Mouse (Mus musculus) neural tube, embryonic 15.5 days (tissue): ENCODE results near the gene Ccin. TPM values are rescaled to one million over a fixed set of nuclear protein-coding genes. Genes with fewer than 3 reads are reported as not detected.

ENCODE experiments used
- ATAC-seq: fragments of 200-750 bp; cut with Nextera tagmentation; 2 replicates; pipeline ENCODE4 v1.8.0; 2017; ENCODE audit warnings: mild to moderate bottlenecking, moderate TSS enrichment, moderate library complexity; ENCODE audit not compliant: low FRiP score
- H3K27ac ChIP-seq: fragments of 300-500 bp; sonication (generic); replicated peaks from 2 replicates; pipeline ENCODE4 v1.5.1; 2015; ENCODE audit warnings: mild to moderate bottlenecking, inconsistent platforms
- H3K27me3 ChIP-seq: fragments of 300-500 bp; sonication (generic); replicated peaks from 2 replicates; pipeline ENCODE4 v1.6.1; 2015; ENCODE audit warnings: inconsistent platforms
- H3K36me3 ChIP-seq: fragments of 300-500 bp; sonication (generic); 2 replicates; pipeline ENCODE4 v1.6.1; 2015; ENCODE audit warnings: inconsistent platforms
- H3K4me1 ChIP-seq: fragments of 300-500 bp; sonication (generic); 2 replicates; pipeline ENCODE4 v1.6.1; 2015; ENCODE audit warnings: inconsistent platforms
- H3K4me2 ChIP-seq: fragments of 300-500 bp; sonication (generic); 2 replicates; pipeline ENCODE4 v1.6.1; 2015; ENCODE audit warnings: inconsistent platforms, mild to moderate bottlenecking, moderate library complexity
- H3K4me3 ChIP-seq: fragments of 300-500 bp; sonication (generic); replicated peaks from 2 replicates; pipeline ENCODE4 v1.5.1; 2015; ENCODE audit warnings: mild to moderate bottlenecking, inconsistent platforms
- H3K9ac ChIP-seq: fragments of 300-500 bp; sonication (generic); replicated peaks from 2 replicates; pipeline ENCODE4 v1.6.1; 2015; ENCODE audit warnings: mild to moderate bottlenecking, inconsistent platforms
- H3K9me3 ChIP-seq: fragments of 300-500 bp; sonication (generic); replicated peaks from 2 replicates; pipeline ENCODE4 v1.6.1; 2016; ENCODE audit warnings: inconsistent platforms
- WGBS: fragments of 180-500 bp; shearing (Covaris S2); methylation state at CpG from one replicate; pipeline ENCODE4 v1.1.7; 2015; ENCODE audit warnings: mixed read lengths; 5-methylcytosine and 5-hydroxymethylcytosine counted together
- polyA plus RNA-seq: library from polyadenylated mRNA; unstranded; fragments of >200 nt; fragmentation: Nextera tagmentation; extraction: Ambion mirVana; gene quantifications from 2 replicates; pipeline ENCODE4 v1.2.1, GENCODE M21; 2015

Gene Ccin
- polyA plus RNA-seq, 1 experiment from 2014 or later: not detected

DNA sequence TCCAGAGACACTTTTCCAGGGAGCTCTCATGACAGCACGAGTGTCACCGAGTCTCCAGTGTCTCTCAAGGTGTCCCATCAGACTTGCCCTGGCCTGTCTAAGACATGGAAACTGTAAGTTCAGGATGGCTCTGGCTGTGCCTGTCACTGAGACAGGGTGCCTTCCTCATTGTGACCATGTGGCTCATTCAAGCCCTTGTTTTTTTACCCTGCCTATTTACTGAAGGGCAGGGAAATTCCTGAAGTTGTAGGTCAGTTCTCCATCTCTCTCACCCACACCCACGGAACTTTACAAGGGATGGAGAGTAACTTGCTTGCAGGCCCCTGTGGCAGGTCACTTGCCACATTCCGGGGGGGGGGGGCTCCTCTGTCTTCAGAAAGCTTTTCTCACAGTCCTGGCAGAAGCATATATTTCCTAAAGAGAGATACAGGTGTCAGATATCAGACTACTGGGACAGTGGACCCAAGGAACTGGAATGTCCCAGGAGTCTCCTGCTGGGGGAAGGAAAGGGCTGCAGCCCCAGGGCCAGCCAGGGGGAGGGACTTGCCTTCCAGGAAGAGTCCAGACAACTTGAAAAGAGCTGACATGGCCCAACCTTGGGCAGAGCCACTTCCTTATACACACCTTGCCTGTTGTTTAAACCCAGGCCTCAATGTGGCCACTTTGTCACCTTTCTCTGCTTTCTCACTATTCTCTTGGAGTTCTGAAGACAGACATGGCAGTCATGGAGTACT lies 18.2 kb upstream of the Ccin start:
- no peak overlapping the region for H3K4me2 ChIP-seq
- H3K27ac ChIP-seq: no peak overlapping the region
- 50% methylated on average over 4 of the region's 4 CpGs for WGBS
- no peaks in the 10 kb centered on the region for H3K27me3 ChIP-seq
- ATAC-seq: no peak
- H3K9me3 ChIP-seq: no peaks in the 10 kb centered on the region
- 0 out of 2 replicates have a peak, but pooled peaks cover 2% of the 10 kb centered on the region for H3K36me3 ChIP-seq
- no peak overlapping the region for H3K9ac ChIP-seq
- peaks cover 19% of the 10 kb centered on the region for H3K4me1 ChIP-seq
- H3K4me3 ChIP-seq: no peak overlapping the region

DNA sequence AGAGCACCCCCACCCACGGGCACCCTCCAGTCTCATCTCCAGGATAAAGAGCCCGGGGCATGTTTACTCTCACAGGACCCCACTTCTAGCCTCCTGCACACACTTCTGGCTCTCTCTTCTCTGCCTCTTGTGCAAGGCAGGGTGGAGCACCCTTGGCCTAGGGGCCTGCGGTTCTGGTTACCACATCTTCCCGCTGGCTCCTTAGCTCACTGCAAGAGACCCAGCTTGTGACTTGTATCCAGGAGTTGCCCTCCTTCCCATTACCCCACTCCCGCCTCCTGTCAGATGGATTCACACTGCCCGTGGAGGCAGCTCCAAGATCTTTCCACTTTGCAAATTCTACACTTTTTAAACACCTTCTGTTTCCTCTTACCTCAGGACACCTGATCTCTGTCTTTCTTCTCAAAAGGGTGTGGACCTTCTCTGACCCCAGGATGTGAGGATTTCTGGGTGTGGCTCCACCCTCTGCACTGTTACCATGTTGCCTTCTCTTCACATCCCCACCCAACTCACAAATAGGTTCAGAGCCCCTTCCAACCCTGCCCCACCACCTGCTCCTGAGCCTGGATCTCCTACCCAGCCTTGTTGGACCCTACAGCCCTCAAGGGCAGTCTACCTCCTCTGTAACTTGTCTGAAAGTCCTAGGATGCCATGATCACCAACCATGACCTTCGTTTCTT lies 17.3 kb upstream of the Ccin start:
- H3K27ac ChIP-seq: no peak overlapping the region
- H3K9me3 ChIP-seq: no peaks in the 10 kb centered on the region
- no peak for ATAC-seq
- WGBS: 86% methylated on average over 7 of the region's 7 CpGs
- no peaks in the 10 kb centered on the region for H3K27me3 ChIP-seq
- no peak overlapping the region for H3K9ac ChIP-seq
- no peak overlapping the region for H3K4me2 ChIP-seq
- H3K4me1 ChIP-seq: peaks cover 18% of the 10 kb centered on the region
- peaks cover 6% of the 10 kb centered on the region for H3K36me3 ChIP-seq
- no peak overlapping the region for H3K4me3 ChIP-seq

DNA sequence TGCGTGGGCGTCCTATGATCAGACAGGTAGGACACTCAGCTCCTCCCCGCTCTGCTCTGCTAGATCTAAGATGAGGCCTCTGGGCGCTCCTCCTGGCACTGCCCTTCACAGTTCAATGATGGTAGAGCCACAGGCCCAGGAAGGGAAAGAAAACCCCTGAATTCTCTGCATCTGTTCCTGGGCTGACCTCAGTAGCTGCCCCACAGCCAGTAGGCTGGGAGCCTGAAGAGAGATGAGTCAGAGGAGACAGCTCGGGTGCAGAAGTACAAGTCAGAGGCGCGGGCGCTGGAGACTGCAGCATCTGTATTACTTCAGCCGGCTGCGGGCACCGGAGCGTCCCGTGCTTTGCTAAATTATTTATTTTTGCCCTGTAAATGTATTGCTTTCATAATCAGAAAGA lies 14.6 kb upstream of the Ccin start:
- Histone ChIP-seq H3K36me3 (peaks cover 6% of the 10 kb centered on the region), H3K4me2 (no peak overlapping the region), H3K27me3 (no peaks in the 10 kb centered on the region), H3K4me1 (peaks cover 35% of the 10 kb centered on the region), H3K4me3 (no peak overlapping the region), H3K9me3 (no peaks in the 10 kb centered on the region), H3K9ac (no peak overlapping the region), H3K27ac (no peak overlapping the region)
- 51% methylated on average over 13 of the region's 13 CpGs for WGBS
- no peak for ATAC-seq

DNA sequence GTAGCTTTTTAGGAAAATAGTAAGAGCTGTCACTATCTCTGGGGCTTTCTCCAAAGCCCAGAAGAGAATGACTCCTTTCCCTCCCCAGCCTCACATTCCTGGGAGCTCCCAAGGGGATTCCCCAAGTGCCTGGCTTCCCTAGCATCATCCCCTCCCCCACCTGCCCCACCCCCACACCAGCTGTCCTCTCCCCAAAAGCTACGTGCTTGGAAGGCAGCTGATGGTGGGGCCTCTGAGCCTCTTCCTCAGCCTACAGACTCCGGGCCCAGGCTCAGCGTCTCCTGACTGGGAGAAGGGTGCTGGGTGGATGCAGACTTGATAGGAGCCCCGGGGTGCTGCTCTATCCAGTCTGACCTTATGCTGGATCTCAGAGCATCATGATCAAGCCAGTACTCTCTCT lies 13.9 kb upstream of the Ccin start:
- ATAC-seq: no peak
- Histone ChIP-seq H3K9me3 (no peaks in the 10 kb centered on the region), H3K4me1 (peaks cover 31% of the 10 kb centered on the region), H3K4me2 (no peak overlapping the region), H3K27me3 (no peaks in the 10 kb centered on the region), H3K36me3 (peaks cover 6% of the 10 kb centered on the region), H3K27ac (no peak overlapping the region), H3K9ac (no peak overlapping the region), H3K4me3 (no peak overlapping the region)
- 8% methylated on average over 4 of the region's 4 CpGs for WGBS

DNA sequence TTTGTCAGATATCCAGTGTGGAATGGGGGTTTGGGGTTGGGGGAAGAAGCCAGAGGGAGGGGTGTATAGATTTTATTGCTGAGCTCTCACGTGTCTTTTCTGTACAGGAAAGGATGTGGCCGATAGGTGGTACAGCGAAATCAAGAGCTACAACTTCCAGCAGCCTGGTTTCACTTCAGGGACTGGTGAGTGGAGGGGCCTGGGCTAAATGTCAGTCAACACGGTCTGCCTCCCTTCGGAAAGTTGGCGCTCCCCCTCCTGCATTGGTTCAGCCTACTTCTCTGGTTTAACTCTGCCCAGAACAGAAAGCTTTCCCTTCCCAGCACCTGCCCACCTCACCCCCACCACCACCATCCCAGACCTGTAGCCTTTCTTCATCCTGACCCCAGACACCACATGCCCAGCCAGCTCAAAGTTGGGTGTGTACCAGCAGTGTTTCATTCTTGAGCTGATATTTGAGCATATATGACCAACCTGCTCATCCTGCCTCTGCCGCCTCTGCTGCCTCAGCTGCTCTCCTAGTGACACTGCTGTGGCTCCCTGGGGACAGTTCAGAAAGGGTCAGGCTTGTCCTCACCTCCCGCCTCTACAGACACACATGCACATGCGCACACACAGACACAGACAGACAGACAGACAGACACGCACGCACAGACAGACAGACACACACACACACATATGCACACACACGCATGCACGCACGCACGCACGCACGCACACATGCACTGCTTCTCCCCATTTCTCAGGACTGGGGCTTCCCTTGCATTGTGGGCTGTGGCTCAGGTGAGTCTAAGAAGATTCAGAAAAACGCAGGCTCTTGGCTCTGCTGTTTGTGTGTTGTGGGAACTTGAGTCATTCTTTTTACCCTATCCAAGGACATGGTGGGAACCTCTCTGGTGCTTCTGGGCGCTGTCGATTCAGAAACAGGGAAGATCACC lies 12.6 kb upstream of the Ccin start:
- peaks cover 6% of the 10 kb centered on the region for H3K36me3 ChIP-seq

DNA sequence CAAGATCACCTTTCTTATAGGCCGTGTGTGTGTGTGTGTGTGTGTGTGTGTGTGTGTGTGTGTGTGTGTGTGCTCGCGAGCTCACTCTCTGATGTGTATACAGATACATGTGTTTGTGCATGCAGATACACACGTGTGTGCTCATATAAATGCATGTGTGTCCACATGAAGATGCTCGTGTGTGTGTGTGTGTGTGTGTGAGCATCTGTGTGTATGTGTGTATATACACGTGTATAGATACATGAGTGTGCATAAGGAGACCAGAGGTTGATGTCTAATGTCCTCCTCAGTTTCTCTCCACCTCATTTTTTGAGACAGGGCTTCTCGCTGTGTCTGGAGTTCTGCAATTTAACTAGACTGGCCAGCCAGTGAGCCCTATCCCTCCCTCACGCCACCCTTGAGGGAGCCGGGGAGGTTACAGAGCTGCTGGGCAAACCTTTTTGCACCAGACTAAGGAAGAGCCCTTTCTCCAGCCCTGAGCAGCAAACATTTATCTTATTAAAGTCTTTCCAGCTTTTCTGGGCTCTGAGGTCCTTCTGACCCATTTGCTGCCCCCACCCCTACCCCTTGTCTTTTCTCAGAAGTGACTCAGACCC lies 11.6 kb upstream of the Ccin start:
- no peaks in the 10 kb centered on the region for H3K9me3 ChIP-seq
- H3K36me3 ChIP-seq: peaks cover 3% of the 10 kb centered on the region
- no peak for ATAC-seq
- no peaks in the 10 kb centered on the region for H3K27me3 ChIP-seq
- H3K27ac ChIP-seq: peak overlapping the region; percentile 62
- H3K9ac ChIP-seq: no peak overlapping the region
- no peak overlapping the region for H3K4me3 ChIP-seq
- 64% methylated on average over 9 of the region's 9 CpGs for WGBS
- peaks cover 29% of the 10 kb centered on the region for H3K4me1 ChIP-seq
- H3K4me2 ChIP-seq: 0 out of 2 replicates have a peak overlapping the region, but pooled peaks have one; percentile 9

More for the DNA sequence above, 12.6 kb upstream of the Ccin start:
- WGBS: 85% methylated on average over 20 of the region's 20 CpGs
- no peak overlapping the region for H3K4me3 ChIP-seq
- no peak overlapping the region for H3K9ac ChIP-seq
- H3K4me1 ChIP-seq: peaks cover 29% of the 10 kb centered on the region
- ATAC-seq: no peak
- no peak overlapping the region for H3K4me2 ChIP-seq
- no peaks in the 10 kb centered on the region for H3K27me3 ChIP-seq
- no peak overlapping the region for H3K27ac ChIP-seq
- no peaks in the 10 kb centered on the region for H3K9me3 ChIP-seq

DNA sequence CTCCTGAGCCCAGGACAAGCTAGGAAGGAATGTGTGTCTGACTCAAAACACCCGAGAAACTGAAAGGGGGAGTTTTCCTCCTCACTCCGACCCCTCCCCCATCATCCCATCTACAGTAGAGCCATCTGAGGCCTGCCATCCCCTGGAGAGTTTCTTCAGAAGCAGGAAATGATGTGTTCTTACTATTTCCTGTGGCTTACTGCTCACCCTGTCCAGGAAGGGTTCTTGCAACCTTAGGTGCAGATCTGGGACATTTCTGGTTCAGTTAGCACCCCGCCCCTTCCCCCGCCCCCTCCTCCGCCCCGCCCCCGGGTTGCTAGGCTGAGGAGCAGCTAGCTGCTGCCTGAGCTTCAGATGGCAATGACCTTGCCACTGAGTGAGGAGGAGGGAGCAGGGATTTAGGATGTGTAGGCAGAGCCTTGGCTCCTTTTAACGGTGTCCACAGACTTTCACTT lies 11.1 kb upstream of the Ccin start:
- Histone ChIP-seq H3K27me3 (no peaks in the 10 kb centered on the region), H3K27ac (peak overlapping the region; percentile 62), H3K4me3 (no peak overlapping the region), H3K4me2 (0 out of 2 replicates have a peak overlapping the region, but pooled peaks have one; percentile 9), H3K4me1 (peaks cover 29% of the 10 kb centered on the region), H3K9me3 (no peaks in the 10 kb centered on the region), H3K9ac (no peak overlapping the region), H3K36me3 (peaks cover 3% of the 10 kb centered on the region)
- ATAC-seq: peak; percentile 39; the same call in 1 of the 2 replicates
- 4% methylated on average over 8 of the region's 8 CpGs for WGBS

DNA sequence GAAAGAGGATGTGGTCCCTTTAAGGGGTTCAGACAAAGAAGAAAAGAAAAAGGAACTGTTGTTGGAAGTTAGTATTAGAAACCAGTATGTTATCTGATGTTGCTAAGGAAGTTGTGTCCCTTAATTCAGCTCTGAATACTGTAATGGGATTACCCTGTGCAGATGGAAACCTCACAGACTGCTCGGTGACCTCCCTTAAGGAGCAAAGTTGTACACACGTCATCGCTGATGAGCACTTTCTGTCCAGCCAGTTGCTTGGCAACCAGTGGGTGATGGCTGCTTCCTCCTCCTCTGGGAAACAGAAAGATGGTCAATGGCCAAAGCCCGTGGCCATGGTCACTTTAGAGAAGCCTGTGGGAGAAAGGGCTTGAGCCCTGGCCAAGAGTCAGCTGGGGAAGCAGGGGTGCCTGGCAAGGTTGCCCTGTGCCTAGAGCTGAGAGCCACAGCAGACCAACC lies 9.7 kb upstream of the Ccin start:
- ATAC-seq: no peak
- H3K9me3 ChIP-seq: no peaks in the 10 kb centered on the region
- WGBS: 36% methylated on average over 4 of the region's 4 CpGs

DNA sequence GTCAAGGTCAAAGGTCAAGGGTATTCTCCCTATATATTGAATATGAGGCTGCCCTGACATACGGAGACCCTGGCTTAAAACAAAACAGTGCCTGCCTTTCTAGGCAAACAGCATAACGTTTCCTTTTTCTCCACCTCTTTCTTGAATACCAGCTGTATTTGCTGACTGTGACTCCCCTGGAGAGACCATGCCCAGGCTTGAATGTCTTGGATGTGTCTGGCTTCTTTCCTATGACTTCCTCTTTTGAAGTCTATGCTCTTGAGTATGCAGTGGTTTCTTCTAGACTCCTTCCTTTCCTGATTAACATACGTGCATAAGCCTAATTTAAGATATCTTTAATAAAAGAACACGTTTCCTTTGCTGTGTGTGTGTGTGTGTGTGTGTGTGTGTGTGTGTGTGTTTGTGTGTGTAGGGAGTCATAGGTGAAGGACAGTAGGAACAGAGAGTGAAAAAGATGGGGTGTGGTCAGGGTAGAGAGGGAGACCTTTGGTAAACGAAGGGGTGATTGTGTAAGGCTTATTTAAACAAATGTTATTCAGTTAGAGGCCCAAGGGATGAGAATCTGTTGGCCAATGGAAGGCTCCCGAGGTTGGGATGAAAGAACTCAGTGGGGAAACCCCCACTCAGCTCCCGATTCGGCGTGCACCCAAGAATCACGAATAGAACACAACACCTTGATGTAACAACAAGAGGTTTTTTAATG lies 8.2 kb upstream of the Ccin start:
- no peaks in the 10 kb centered on the region for H3K27me3 ChIP-seq
- H3K4me1 ChIP-seq: peaks cover 38% of the 10 kb centered on the region
- ATAC-seq: no peak
- H3K36me3 ChIP-seq: peaks cover 3% of the 10 kb centered on the region
- 81% methylated on average over 10 of the region's 10 CpGs for WGBS
- no peaks in the 10 kb centered on the region for H3K9me3 ChIP-seq
- H3K9ac ChIP-seq: no peak overlapping the region
- H3K4me3 ChIP-seq: no peak overlapping the region
- no peak overlapping the region for H3K27ac ChIP-seq
- no peak overlapping the region for H3K4me2 ChIP-seq

More for the DNA sequence above, 9.7 kb upstream of the Ccin start:
- peaks cover 32% of the 10 kb centered on the region for H3K4me1 ChIP-seq
- peaks cover 3% of the 10 kb centered on the region for H3K36me3 ChIP-seq
- H3K9ac ChIP-seq: no peak overlapping the region
- no peaks in the 10 kb centered on the region for H3K27me3 ChIP-seq
- H3K4me2 ChIP-seq: no peak overlapping the region
- H3K4me3 ChIP-seq: no peak overlapping the region
- 0 out of 2 replicates have a peak overlapping the region, but pooled peaks have one; percentile 18 for H3K27ac ChIP-seq

DNA sequence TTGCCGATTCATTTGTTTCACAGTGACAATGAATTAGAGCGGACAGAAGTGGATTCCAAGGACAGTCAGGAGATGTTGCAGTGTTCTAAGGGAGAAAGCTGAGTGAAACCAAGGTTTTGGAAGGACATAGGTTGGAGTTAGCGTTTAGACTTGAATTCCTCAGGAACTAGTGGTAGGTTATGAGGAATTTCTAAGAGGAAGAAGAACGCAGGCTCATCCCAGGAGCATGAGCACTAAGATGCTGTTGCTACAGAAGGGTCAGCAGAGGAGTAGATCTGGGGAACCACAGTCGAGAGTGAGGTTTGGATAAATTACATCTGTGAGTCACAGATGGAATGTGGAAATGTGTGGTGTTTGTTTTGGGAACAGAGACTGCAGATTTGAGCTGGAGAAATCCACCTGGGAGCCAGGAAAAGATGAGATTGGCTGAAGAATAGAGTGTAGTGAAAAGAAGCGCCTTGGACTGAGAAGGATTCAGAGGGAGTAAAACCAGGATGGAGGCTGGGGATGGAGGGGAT lies 7.0 kb upstream of the Ccin start:
- H3K4me3 ChIP-seq: no peak overlapping the region
- ATAC-seq: no peak
- no peak overlapping the region for H3K27ac ChIP-seq
- no peaks in the 10 kb centered on the region for H3K9me3 ChIP-seq
- no peak overlapping the region for H3K9ac ChIP-seq
- no peak overlapping the region for H3K4me2 ChIP-seq
- no peaks in the 10 kb centered on the region for H3K27me3 ChIP-seq
- peaks cover 38% of the 10 kb centered on the region for H3K4me1 ChIP-seq
- no peaks in the 10 kb centered on the region for H3K36me3 ChIP-seq
- WGBS: 81% methylated on average over 6 of the region's 6 CpGs
